Mouse (Mus musculus) heart, adult 2 months (tissue): ENCODE results near the gene Serpina6.

Experiments used
- CTCF ChIP-seq: fragments of 200-600 bp; IDR thresholded peaks from 2 replicates; pipeline ENCODE4 v1.8.1; 2022; ENCODE audit warnings: antibody characterized with exemption, mild to moderate bottlenecking, moderate library complexity
- POLR2A ChIP-seq: fragments of 200-500 bp; IDR thresholded peaks from 2 replicates; pipeline ENCODE4 v1.6.1; 2011; ENCODE audit warnings: mild to moderate bottlenecking, low read depth, low read length, control low read depth; ENCODE audit not compliant: insufficient read depth

DNA sequence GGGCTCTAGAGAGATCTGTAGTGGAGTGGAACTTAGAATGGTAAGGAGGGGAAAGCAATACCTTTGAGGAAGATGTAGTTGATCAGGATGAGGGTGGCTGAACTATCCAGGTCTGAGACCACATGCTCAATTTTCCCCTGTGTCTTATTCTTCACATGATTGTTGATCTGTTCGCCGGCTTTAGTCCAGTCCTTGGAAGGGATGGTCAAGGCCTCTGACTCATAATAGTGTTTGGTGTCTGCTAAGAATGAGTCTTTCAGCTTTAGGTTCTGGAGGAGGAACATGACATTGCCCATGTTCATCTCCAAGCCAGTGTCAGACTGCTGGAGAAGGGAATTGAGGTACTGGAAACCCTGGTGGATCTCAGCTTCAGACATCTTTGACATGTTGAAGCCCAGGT lies 3.2 kb downstream of the Serpina6 start:
- TF ChIP-seq CTCF (no peak), POLR2A (no peak)
